Mouse (Mus musculus) heart, adult 9 months (tissue): ENCODE results near the gene Mgat3.

Experiments
- DNase-seq, 2 experiments: peaks; one replicate each; pipeline ENCODE4 v3.0.0; 2022; ENCODE audit warnings: low spot score in 2 of 2

The Mgat3 gene

DNA sequence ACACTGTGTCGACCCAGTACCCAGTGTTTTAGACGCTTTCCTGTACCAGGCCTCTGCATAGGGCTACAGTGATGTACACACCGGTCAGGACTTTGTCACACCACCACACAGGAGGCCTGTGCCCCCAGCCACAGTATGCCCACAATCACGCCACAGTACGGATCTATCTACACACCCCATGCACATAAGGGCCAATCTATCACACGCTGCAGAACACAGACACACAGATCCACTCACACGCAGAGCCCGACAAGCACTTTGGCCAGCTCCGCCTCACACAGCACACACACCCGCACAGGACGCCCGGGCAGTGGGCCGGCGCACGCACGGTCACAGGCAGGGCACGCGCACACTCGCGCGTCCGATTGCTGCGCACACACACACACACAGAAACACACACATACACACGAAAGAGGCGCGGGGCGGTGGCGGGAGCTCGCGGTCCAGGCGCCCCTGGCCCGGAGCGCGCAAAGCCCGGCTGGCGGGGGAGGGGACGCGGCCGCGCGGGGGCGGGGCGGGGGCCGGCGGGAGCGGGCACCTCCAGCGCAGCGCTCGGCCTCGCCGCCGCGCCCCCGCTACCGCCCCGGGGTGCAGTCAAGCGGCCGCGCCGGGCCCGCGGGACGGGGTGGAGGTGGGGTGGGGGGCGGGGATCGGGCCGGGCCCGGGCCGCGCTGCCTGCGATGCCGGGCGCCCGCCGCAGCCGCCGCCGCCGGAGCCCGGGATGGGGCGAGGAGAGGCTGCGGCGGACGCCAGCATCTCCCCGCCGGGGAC is at the start of gene Mgat3:
Gene Mgat3, plus strand, starts transcription at position 721 of the 771 bp plus-strand sequence.
- DNase-seq, result no peak

GRCm38 (mm10) chr15:80124651-80125050 is 48.9 kb upstream of the Mgat3 start:
- no peak for DNase-seq

GRCm38 (mm10) chr15:80127191-80127590 is 46.3 kb upstream of the Mgat3 start:
- no peak for DNase-seq

DNA sequence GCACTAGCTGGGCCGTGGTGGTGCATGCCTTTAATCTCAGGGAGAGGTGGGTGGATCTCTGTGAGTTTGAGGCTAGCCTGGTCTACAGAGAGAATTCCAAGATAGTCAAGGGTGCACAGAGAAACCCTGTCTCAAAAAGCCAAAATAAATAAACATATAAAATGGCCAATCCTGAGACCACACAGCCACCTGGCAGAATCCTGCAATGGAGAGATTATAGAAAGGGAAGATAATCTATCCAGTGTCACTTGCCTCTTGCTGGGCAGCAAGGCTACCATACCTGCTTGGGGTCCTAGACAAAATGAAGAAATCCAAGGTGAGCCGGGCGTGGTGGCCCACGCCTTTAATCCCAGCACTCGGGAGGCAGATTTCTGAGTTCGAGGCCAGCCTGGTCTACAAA is 43.5 kb upstream of the Mgat3 start:
- no peak for DNase-seq

DNA sequence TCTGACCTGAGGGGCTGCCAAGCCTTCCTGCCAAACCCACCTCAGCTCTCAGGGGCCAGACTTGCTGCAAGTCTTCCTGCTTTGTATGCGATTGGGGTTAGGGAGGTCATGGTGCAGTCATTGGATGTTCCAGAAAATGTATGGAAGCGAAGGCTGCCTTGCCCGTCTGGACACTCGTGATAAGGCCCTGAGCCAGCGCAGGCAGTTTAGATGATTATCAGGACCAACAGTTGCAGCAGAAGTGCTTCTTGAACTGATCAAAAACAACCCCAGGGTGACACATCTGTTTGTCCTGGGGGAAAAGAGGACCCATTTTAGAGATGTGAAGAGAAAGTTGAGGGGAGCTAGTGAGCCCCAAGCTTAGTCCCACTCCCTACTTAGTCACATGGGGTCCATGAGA is 42.8 kb upstream of the Mgat3 start:
- DNase-seq, result no peak

- no peak for DNase-seq
Observed at GRCm38 (mm10) chr15:80131421-80131820, 42.1 kb upstream of the Mgat3 start.

DNA sequence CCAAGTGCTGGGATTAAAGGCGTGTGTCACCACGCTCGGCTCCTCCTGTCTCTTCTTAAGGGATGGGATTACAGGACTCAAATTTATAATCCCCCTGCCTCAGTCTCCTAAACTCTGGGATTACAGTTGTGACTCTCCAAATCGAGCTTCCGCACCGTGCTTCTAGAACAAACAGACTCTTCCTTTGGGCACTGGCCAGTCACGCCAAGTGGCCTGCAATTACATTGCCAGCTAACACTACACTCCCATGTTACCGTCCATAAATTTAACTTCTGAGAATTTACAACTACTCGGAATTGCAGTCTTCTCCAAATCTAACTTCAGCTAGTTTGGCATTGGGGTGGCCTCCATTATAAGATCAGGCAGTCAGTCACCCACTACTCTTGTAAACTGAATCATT is 41.1 kb upstream of the Mgat3 start:
- no peak for DNase-seq

GRCm38 (mm10) chr15:80132993-80133586 is 40.4 kb upstream of the Mgat3 start, which contains the start of gene Tab1:
Tab1 (plus strand) TSS chr15:80133127.
- DNase-seq, result peak; percentile 92 to 93

GRCm38 (mm10) chr15:80133682-80134449 is 39.7 kb upstream of the Mgat3 start:
- peak; percentile 35 to 36 for DNase-seq

- peak; percentile 31 to 32 for DNase-seq
Observed at GRCm38 (mm10) chr15:80134450-80134847, 39.1 kb upstream of the Mgat3 start.

DNA sequence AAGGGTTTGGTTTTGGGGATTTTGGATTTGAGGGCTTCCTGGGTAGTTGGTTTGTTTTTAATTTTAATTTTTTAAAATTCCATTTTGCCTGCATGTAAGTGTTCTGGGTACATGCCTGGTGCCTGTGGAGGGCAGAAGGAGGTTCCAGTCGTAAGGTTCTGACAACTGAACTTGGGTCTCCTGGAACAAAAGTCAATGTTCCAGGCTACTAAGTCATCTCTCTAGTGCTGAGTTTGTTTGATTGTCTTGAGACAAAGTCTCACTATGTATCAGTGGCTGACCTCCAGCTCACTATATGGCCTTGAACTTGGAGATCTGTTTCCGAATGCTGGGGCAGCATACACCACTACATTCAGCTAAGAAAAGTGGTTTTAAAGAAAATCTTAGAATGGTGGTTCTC is 38.0 kb upstream of the Mgat3 start:
- DNase-seq, result no peak

DNA sequence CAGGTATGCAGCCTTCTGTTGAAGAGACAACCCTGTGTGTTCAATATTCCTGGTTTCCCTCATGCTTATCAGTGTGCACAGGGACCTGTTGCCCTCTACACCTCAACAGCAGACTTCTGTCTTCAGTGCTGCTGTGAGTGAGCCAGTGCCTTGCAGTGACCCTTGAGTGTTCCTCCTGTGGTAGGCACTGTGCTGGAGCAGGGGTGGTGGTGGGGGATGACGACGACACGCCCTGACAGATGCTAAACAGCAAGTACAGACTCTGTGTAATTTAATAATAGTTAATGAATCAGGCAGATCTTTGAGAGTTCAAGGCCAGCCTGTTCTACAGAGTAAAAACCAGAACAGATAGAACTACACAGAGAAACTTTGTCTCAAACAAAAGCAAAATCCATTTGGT is 36.9 kb upstream of the Mgat3 start:
- no peak for DNase-seq

DNA sequence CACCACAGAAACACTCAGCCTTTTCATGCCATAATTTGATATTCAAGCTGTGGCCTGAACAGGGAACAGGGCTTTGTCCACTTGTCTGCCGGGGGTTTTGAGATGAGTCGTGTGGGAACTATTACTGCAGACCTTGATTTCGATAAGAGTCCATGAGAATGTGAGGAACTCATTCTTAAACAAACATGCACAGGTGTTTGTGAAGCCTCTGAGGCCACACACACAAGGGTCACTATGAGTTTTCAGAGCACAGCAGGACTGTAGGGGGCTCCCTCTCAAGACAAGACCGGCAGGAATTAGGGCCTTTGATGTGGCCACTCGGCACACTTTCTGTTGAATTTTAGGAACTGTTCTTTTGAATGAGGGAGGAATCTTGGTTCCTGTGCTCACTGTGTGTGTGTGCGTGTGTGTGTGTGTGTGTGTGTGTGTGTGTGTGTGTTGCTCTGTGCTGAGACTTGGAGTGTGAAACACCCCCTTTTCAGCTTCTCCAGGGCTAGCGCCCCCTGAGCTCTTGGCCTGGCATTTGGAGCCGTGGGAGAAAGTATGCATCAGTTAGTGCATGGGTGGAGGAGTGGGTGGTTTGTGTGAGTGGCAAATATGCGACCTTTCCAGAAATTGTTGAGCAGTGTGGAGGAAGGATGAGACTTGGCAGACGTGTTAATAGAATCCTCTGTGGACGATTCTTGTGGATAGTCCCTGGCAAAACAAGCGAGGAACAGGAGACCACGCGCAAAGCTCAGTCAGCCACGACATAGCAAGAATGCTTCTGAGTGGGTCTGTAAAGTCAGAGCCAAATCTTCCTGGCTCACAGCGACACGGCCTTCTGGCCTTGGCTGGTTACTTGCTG is 35.4 kb upstream of the Mgat3 start:
- DNase-seq, result no peak

- no peak for DNase-seq
Observed at GRCm38 (mm10) chr15:80140302-80140701, 33.2 kb upstream of the Mgat3 start.

GRCm38 (mm10) chr15:80140878-80141277 is 32.6 kb upstream of the Mgat3 start:
- DNase-seq, result no peak

- DNase-seq, result no peak
Observed at GRCm38 (mm10) chr15:80142130-80142529, 31.4 kb upstream of the Mgat3 start.

GRCm38 (mm10) chr15:80143760-80144159 is 29.8 kb upstream of the Mgat3 start:
- DNase-seq, result no peak

DNA sequence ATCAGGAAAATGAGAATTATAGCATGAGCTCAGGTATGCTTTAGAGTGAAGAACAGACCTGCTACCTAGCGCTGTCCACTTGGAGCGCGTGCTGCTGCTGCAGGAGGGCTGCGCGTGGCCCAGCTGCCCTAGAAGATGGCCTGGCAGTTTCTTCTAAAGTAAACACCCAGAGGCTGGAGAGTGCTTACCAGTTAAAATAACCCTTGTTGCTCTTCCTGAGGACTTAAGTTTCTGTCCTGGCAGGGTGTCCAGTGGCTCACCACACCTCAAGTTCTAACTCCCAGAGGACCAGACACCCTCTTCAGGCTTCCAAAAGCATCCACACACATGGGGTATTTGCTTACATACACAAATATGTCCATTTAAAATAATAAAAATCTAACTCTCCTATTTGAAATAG is 28.1 kb upstream of the Mgat3 start:
- no peak for DNase-seq

DNA sequence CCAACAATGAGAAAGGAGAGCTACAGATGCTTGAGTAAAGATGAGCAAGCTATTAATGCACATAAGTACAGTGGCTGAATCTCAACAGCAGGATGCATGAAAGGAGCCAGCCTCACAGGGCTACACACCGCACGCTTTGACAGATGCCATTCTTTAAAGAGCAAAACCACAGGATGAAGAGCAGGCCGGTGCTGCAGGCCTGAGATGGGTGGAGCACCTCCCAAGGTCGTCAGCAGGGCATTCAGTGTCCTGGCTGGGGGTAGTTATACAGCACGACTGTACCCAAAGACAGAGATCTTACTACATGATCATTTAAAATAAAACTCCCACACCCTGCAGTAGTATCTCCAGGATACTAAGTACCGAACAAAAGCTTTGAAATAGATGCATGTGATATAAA is 27.4 kb upstream of the Mgat3 start:
- DNase-seq, result no peak

DNA sequence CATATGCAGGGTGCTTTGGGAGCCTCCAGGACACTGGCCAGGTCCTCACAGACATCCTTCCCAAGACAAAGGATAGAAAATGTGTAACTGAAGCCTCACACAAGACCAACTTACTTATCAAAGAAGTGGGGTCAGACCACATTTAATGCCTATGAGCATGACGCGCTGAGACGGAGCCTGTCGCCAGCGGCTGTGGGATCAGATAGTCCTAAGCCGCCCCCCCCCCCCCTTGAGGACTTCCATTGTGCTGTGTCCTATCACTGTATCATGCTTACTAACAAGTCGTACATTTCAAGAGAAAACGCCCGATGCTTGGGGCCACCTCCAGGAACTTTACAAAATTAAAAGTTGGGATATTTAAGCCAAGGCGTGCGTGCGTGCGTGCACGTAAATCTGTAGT is 26.4 kb upstream of the Mgat3 start:
- no peak for DNase-seq

GRCm38 (mm10) chr15:80147511-80147910 is 26.0 kb upstream of the Mgat3 start:
- no peak for DNase-seq

DNA sequence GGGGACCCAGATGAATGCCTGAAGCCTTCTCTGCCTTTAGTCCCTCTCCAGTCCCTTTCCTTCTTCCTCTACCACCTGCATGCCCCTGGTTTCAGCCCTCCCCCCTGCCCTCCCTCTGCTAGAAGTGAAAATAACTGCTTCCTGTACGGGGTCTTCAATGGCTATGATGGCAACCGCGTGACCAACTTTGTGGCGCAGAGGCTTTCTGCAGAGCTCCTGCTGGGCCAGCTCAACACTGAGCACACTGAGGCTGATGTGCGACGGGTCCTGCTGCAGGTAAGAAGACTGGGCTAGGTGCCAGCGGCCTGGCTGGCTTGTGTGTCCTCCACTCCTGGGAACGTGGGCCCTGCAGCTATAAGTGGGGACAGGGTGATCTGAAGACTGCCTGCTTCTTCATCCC is 25.0 kb upstream of the Mgat3 start:
- no peak for DNase-seq
